Mouse (Mus musculus) hindbrain, postnatal 0 days (tissue): ENCODE results near the gene Neurod2. TPM values are rescaled to one million over a fixed set of nuclear protein-coding genes. Genes with fewer than 3 reads are reported as not detected.

ENCODE experiments used
- ATAC-seq: fragments of 200-750 bp; cut with Nextera tagmentation; 2 replicates; pipeline ENCODE4 v1.8.0; 2017; ENCODE audit warnings: mild to moderate bottlenecking, moderate TSS enrichment, moderate library complexity
- DNase-seq: peaks from one replicate; pipeline ENCODE4 v3.0.0-alpha.2; 2015; ENCODE audit warnings: low spot score
- H3K27ac ChIP-seq: fragments of 300-500 bp; sonication (generic); 2 replicates; pipeline ENCODE4 v1.5.1; 2014; ENCODE audit warnings: mild to moderate bottlenecking
- H3K27me3 ChIP-seq: fragments of 300-500 bp; sonication (generic); 2 replicates; pipeline ENCODE4 v1.6.1; 2014; ENCODE audit warnings: low read length, mixed read lengths; ENCODE audit not compliant: insufficient read depth
- H3K36me3 ChIP-seq: fragments of 300-500 bp; sonication (generic); 2 replicates; pipeline ENCODE4 v1.6.1; 2014; ENCODE audit warnings: low read length, mixed read lengths; ENCODE audit not compliant: insufficient read depth
- H3K4me1 ChIP-seq: fragments of 300-500 bp; sonication (generic); 2 replicates; pipeline ENCODE4 v1.6.1; 2014; ENCODE audit warnings: antibody characterized with exemption, low read length, mixed read lengths; ENCODE audit not compliant: insufficient read depth
- H3K4me2 ChIP-seq: fragments of 300-500 bp; sonication (generic); 2 replicates; pipeline ENCODE4 v1.6.1; 2014; ENCODE audit warnings: low read depth, mild to moderate bottlenecking, low read length, moderate library complexity, mixed read lengths
- H3K4me3 ChIP-seq: fragments of 300-500 bp; sonication (generic); 2 replicates; pipeline ENCODE4 v1.5.1; 2014; ENCODE audit warnings: low read length
- H3K9ac ChIP-seq: fragments of 300-500 bp; sonication (generic); replicated peaks from 2 replicates; pipeline ENCODE4 v1.6.1; 2014; ENCODE audit warnings: mild to moderate bottlenecking, low read length, moderate library complexity, mixed read lengths
- H3K9me3 ChIP-seq: fragments of 300-500 bp; sonication (generic); 2 replicates; pipeline ENCODE4 v1.6.1; 2016; ENCODE audit warnings: low read length, mixed read lengths
- CTCF ChIP-seq: IDR thresholded peaks from 2 replicates; pipeline ENCODE4 v1.5.1; 2016; ENCODE audit warnings: antibody characterized with exemption, control low read depth, low read depth
- WGBS: fragments of 180-500 bp; shearing (Covaris S2); extraction: QIAGEN DNeasy Blood & Tissue Kit; methylation state at CpG from one replicate; pipeline ENCODE4 v1.1.7; 2014; 5-methylcytosine and 5-hydroxymethylcytosine counted together
- polyA plus RNA-seq: library from polyadenylated mRNA; unstranded; fragments of >200 nt; fragmentation: Nextera tagmentation; extraction: Ambion mirVana; gene quantifications from 2 replicates; pipeline ENCODE4 v1.2.1, GENCODE M21; 2015
- total RNA-seq: library from RNA; depleted of rRNA; stranded (reverse); fragments of >200 nt; gene quantifications from 2 replicates; pipeline ENCODE4 v1.2.3, GENCODE M21; 2014

Neurod2 gene
- total and polyA plus RNA-seq, 2 experiments from 2014 or later, result 30.7 to 87.0 TPM

DNA sequence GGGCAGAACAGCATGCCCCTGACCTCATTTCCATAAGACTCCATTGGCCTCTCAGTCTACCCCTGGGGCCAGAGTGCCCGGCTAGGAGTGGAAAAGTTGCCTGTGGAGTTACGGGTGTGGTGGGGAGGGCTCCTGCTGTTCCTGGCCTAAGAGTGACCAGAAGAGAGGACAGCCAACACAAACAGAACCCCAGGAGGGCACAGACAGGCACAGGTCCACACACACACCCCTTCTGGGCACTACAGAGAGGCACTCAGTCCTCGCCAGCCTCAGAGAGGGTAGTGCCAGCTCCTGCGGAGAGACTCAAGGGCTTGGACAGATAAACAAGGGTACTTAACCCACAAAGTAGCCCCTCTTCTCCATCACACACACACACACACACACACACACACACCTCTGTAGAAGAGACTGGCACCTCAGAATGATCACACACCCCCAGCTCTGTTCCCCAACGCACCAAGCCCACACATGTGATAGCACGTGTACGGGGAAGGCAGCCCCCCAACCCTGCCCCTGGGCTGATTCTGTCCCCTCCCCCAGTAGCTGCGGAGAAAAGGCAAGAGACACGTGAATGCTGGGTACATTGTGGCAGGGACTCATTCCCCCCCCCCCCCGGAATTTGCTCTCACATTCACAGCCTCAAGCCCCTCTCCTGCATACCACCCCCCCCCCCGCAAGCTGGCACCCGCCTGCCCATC, 18.1 kb upstream of the Neurod2 start:
- no peaks in the 10 kb centered on the region for H3K36me3 ChIP-seq
- ATAC-seq (peak; percentile 48; the same call in 1 of the 2 replicates), DNase-seq (no peak)
- peaks cover 10% of the 10 kb centered on the region; the same call in 1 of the 2 replicates for H3K4me1 ChIP-seq
- WGBS, result 3% methylated on average over 10 of the region's 12 CpGs
- H3K4me2 ChIP-seq, result peak overlapping the region; percentile 94
- no peaks in the 10 kb centered on the region for H3K9me3 ChIP-seq
- peak overlapping the region; percentile 53 for H3K4me3 ChIP-seq
- H3K27ac ChIP-seq, result no peak overlapping the region
- peaks cover 25% of the 10 kb centered on the region for H3K27me3 ChIP-seq
- H3K9ac ChIP-seq, result no peak overlapping the region
- no peak for TF ChIP-seq CTCF

DNA sequence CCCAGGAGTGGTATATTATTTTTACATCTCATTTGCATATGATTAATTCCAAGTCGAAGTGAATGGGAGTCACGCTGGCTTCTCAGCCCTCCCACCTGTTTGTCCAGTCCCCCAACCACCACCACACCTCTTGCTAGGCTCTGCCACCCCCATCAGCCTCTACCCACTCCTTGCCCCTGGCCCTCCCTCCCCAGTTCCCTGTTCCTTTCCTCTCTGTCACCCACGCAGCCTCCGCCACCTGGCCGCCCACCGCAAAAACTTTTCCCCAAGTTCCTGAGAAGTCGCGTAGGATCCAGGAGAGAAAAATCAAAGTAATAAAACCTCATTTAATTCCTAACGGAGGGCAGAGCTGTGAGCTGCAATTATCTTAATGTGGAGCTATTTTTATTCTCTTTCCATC, 16.7 kb upstream of the Neurod2 start:
- Histone ChIP-seq H3K4me2 (no peak overlapping the region), H3K9me3 (no peaks in the 10 kb centered on the region), H3K4me1 (peaks cover 15% of the 10 kb centered on the region; the same call in 1 of the 2 replicates), H3K36me3 (no peaks in the 10 kb centered on the region), H3K27me3 (peaks cover 24% of the 10 kb centered on the region), H3K4me3 (no peak overlapping the region), H3K9ac (no peak overlapping the region), H3K27ac (no peak overlapping the region)
- DNase-seq, result no peak
- WGBS, result 8% methylated on average over 9 of the region's 9 CpGs
- ATAC-seq, result no peak
- TF ChIP-seq CTCF, result no peak

DNA sequence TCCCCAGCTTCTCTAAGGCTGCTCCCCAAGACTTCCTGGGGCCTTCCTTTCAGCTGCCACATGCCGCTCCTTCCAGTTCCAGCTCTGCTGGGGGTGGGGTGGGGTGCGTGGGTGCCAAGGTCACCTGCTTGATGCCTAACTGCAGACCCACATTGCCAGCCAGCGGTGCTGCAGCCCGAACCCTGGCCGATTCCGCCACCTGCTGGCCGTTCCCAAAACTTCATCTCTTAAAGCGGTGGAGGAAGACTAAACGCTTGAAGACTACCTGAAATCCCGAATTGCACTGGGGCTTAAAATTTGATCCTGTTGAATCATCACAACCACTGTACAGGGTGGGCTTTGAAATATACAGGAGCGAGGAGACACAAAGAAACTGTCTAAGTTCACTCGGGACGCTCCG, 15.8 kb upstream of the Neurod2 start:
- no peak overlapping the region for H3K27ac ChIP-seq
- DNase-seq (peak; percentile 84), ATAC-seq (no peak)
- no peaks in the 10 kb centered on the region for H3K36me3 ChIP-seq
- H3K4me3 ChIP-seq, result peak overlapping the region; percentile 21
- no peaks in the 10 kb centered on the region for H3K9me3 ChIP-seq
- H3K9ac ChIP-seq, result no peak overlapping the region
- peaks cover 20% of the 10 kb centered on the region for H3K27me3 ChIP-seq
- 1% methylated on average over 14 of the region's 14 CpGs for WGBS
- peak overlapping the region; percentile 51 for H3K4me2 ChIP-seq
- peaks cover 15% of the 10 kb centered on the region; the same call in 1 of the 2 replicates for H3K4me1 ChIP-seq
- peak; percentile 88 for TF ChIP-seq CTCF

DNA sequence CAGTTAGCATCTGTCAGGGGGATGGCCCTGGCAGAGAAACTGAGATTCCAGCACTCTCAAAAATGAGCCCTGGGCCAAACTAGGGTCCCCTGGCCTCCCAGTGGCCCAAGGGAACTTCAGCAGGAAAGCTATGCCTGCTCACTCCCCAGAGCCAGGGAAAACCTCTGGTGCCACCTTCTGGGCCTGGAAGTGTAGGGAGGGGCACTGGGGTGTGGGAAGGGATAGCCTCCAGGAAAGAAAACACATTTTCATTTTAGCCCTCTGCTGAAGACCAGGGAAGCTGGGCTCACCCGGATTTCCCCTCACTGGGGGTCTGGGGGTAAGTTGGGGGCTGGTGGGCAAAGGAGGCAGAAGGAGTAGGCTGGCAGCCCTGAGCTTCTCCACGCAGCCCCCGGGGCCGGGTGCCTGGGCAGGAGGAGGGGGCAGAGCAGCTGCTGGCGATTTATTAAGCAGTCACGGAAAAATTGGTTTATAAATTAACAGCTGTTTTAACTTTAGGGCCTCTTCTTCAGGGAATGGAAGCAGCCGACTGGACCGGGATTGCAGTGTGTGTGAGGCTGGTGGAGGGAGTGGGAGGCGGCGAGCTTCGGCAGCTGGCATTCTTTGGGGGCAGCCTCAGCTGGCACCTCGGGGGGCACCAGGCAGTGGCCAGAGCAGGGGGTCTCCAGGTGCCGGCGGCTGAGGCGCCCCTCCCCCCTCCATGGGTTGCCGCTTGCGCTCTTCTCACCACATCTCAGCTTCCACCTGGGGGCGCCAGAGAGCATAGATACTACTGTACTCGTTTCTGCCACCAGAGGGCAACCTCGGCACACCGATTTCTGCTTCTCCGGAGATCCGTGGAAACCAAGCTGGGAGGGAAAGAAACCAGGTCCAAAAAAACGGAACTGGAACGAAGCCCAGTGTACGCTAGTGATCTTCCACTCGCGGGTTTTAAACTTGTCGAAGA, 12.8 kb upstream of the Neurod2 start:
- peak; percentile 100 for TF ChIP-seq CTCF
- peaks cover 9% of the 10 kb centered on the region; the same call in 1 of the 2 replicates for H3K27me3 ChIP-seq
- DNase-seq (peak; percentile 94), ATAC-seq (peak; percentile 62)
- no peaks in the 10 kb centered on the region for H3K36me3 ChIP-seq
- H3K4me1 ChIP-seq, result peaks cover 11% of the 10 kb centered on the region; the same call in 1 of the 2 replicates
- WGBS, result 1% methylated on average over 29 of the region's 29 CpGs
- peak overlapping the region; percentile 63 for H3K4me2 ChIP-seq
- H3K27ac ChIP-seq, result 0 out of 2 replicates have a peak overlapping the region, but pooled peaks have one; percentile 15
- no peaks in the 10 kb centered on the region for H3K9me3 ChIP-seq
- H3K4me3 ChIP-seq, result peak overlapping the region; percentile 33
- H3K9ac ChIP-seq, result 0 out of 2 replicates have a peak overlapping the region, but pooled peaks have one; percentile 33

DNA sequence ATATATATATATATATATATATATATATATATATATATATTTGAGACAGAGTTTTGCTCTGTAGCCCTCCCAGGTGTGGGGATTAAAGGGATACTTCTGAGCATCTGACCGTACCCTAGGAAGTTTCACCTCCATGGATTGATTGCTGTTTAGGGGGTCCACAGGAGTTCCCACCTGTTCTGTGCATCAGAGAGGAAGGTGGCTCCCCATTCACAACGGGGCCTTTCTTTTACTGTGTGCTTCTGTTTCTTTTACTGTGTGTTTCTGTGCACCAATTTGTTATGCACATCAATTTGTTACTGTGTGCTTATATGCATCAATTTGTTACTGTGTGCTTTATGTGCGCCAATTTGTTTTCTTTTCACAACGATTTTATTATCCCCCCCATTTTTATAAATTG, 11.7 kb upstream of the Neurod2 start:
- H3K27me3 ChIP-seq, result peaks cover 15% of the 10 kb centered on the region; the same call in 1 of the 2 replicates
- no peaks in the 10 kb centered on the region for H3K9me3 ChIP-seq
- no peak for ATAC-seq
- H3K4me2 ChIP-seq, result no peak overlapping the region
- H3K4me1 ChIP-seq, result peaks cover 11% of the 10 kb centered on the region; the same call in 1 of the 2 replicates
- H3K27ac ChIP-seq, result no peak overlapping the region
- no peak for TF ChIP-seq CTCF
- 61% methylated on average over 4 of the region's 4 CpGs for WGBS
- no peak overlapping the region for H3K4me3 ChIP-seq
- no peak for DNase-seq
- H3K9ac ChIP-seq, result no peak overlapping the region
- no peaks in the 10 kb centered on the region for H3K36me3 ChIP-seq

DNA sequence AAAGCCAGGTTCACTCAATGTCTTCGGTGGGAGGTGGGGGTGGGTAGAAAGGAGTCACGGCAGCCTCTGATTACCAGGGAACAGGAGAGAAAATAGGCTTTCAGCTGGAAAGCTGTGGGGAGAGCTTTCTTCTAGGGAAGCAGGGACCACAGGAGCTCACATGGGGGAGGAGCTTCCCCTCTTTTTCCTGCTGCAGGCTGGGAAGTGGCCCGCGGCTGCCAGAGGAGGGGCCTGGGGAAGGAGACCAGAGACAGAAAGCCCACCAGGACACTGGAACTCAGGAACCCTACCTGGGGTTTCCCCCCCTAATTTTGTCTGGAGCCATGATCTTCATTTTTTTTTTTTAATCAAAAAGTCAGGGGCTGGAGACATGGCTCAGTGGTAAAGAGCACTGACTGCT, 11.1 kb upstream of the Neurod2 start:
- Histone ChIP-seq H3K27ac (no peak overlapping the region), H3K9me3 (no peaks in the 10 kb centered on the region), H3K9ac (no peak overlapping the region), H3K4me1 (peaks cover 11% of the 10 kb centered on the region; the same call in 1 of the 2 replicates), H3K4me2 (no peak overlapping the region), H3K36me3 (no peaks in the 10 kb centered on the region), H3K4me3 (no peak overlapping the region), H3K27me3 (peaks cover 20% of the 10 kb centered on the region; the same call in 1 of the 2 replicates)
- no peak for TF ChIP-seq CTCF
- WGBS, result 13% methylated on average over 4 of the region's 4 CpGs
- ATAC-seq (no peak), DNase-seq (no peak)
